Mouse (Mus musculus) testis, adult 2 months (tissue): ENCODE data around the gene 4931409K22Rik.

Experiments used
- CTCF ChIP-seq: fragments of 200-500 bp; IDR thresholded peaks from 2 replicates; pipeline ENCODE4 v1.5.1; 2012; ENCODE audit warnings: low read depth, mild to moderate bottlenecking, inconsistent platforms, low read length, moderate library complexity; ENCODE audit not compliant: control insufficient read depth, insufficient read depth, insufficient replicate concordance
- POLR2A ChIP-seq: fragments of 200-500 bp; IDR thresholded peaks from 2 replicates; pipeline ENCODE4 v1.6.1; 2012; ENCODE audit warnings: low read depth, mild to moderate bottlenecking, inconsistent platforms, low read length, moderate library complexity; ENCODE audit not compliant: control insufficient read depth

DNA sequence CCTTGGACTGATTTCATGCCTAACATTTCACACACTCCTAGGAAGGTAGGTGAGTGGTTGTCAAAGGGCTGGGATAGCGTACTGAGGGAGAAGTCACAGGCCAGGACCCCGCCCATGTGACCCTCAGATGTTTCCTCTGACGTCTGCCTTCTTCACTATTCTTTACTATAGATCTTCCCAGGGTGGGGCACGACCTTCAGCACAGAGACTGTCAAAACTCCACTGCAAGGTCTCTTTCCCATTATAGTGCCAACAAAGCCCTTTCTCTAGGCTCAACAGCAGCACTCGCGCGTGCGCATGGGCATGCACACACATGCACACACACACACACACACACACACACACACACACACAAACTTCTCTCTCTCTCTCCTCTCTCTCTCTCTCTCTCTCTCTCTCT, 32.8 kb downstream of the 4931409K22Rik start:
- no peak for TF ChIP-seq POLR2A
- TF ChIP-seq CTCF: no peak
